Mouse (Mus musculus) bone marrow macrophage, adult 2 months (primary cell): ENCODE measurements at regions not wholly inside any gene's neighbourhood (a gene's known extent, or its start where the extent isn't known, plus 50 kb on each side); places are given as distances from the start of the nearest gene placed in this dataset.
A peak's percentile ranks its signal among the peaks of the same experiment; 100 is the strongest.

Experiments
- H3K27ac ChIP-seq: 2 replicates; pipeline ENCODE4 v1.5.1; 2012; ENCODE audit warnings: low read depth, low read length; ENCODE audit not compliant: insufficient read depth
- H3K4me1 ChIP-seq: 2 replicates; pipeline ENCODE4 v1.6.1; 2012; ENCODE audit warnings: low read length; ENCODE audit not compliant: control insufficient read depth, insufficient read depth
- H3K4me3 ChIP-seq: 2 replicates; pipeline ENCODE4 v1.5.1; 2012; ENCODE audit warnings: mild to moderate bottlenecking, low read length, moderate library complexity; ENCODE audit not compliant: insufficient read depth
- CTCF ChIP-seq: IDR thresholded peaks from 2 replicates; pipeline ENCODE4 v1.5.1; 2012; ENCODE audit warnings: low read depth, mild to moderate bottlenecking, low read length, moderate library complexity
- POLR2A ChIP-seq: IDR thresholded peaks from 2 replicates; pipeline ENCODE4 v1.6.1; 2012; ENCODE audit warnings: mild to moderate bottlenecking, low read depth, low read length, borderline replicate concordance

GRCm38 (mm10) chr13:83730713-83731480, 227.1 kb downstream of the Mef2c start:
- H3K4me3 ChIP-seq, result peak overlapping the region; percentile 54
- H3K27ac ChIP-seq, result no peak overlapping the region
- TF ChIP-seq CTCF (no peak), POLR2A (no peak)
- no peaks in the 10 kb centered on the region for H3K4me1 ChIP-seq

- H3K27ac ChIP-seq, result no peak overlapping the region
- H3K4me1 ChIP-seq, result no peaks in the 10 kb centered on the region
- H3K4me3 ChIP-seq, result peak overlapping the region; percentile 54
- TF ChIP-seq POLR2A, result no peak
- no peak for TF ChIP-seq CTCF
Measured at GRCm38 (mm10) chr13:83731481-83732006, 227.7 kb downstream of the Mef2c start.

- no peaks in the 10 kb centered on the region for H3K4me1 ChIP-seq
- H3K27ac ChIP-seq, result no peak overlapping the region
- no peak for TF ChIP-seq CTCF
- no peak for TF ChIP-seq POLR2A
- H3K4me3 ChIP-seq, result 0 out of 2 replicates have a peak overlapping the region, but pooled peaks have one; percentile 2
Measured at GRCm38 (mm10) chr13:83732283-83733121, 228.7 kb downstream of the Mef2c start.

GRCm38 (mm10) chr13:83733231-83733990, 229.6 kb downstream of the Mef2c start:
- TF ChIP-seq CTCF, result no peak
- no peak for TF ChIP-seq POLR2A
- Histone ChIP-seq H3K27ac (no peak overlapping the region), H3K4me3 (peak overlapping the region; percentile 20), H3K4me1 (no peaks in the 10 kb centered on the region)

- Histone ChIP-seq H3K4me3 (no peak overlapping the region), H3K27ac (no peak overlapping the region), H3K4me1 (no peaks in the 10 kb centered on the region)
- TF ChIP-seq POLR2A, result no peak
- TF ChIP-seq CTCF, result no peak
Measured at GRCm38 (mm10) chr13:83733991-83734610, 230.3 kb downstream of the Mef2c start.

- Histone ChIP-seq H3K4me1 (no peaks in the 10 kb centered on the region), H3K27ac (no peak overlapping the region), H3K4me3 (no peak overlapping the region)
- TF ChIP-seq CTCF, result no peak
- TF ChIP-seq POLR2A, result no peak
Measured at GRCm38 (mm10) chr13:83734656-83735055, 230.8 kb downstream of the Mef2c start.

GRCm38 (mm10) chr13:83735101-83735500, 231.3 kb downstream of the Mef2c start:
- H3K4me3 ChIP-seq, result no peak overlapping the region
- H3K27ac ChIP-seq, result no peak overlapping the region
- TF ChIP-seq POLR2A (no peak), CTCF (no peak)
- H3K4me1 ChIP-seq, result no peaks in the 10 kb centered on the region

- H3K27ac ChIP-seq, result no peak overlapping the region
- H3K4me3 ChIP-seq, result no peak overlapping the region
- H3K4me1 ChIP-seq, result no peaks in the 10 kb centered on the region
- TF ChIP-seq CTCF (no peak), POLR2A (no peak)
Measured at GRCm38 (mm10) chr13:83735631-83736475, 232.0 kb downstream of the Mef2c start.
